Mouse (Mus musculus) cerebellum, postnatal 25 days (tissue): ENCODE results near the gene Adam10.

Source experiments
- DNase-seq, 2 experiments: peaks; one replicate each; pipeline ENCODE4 v3.0.0; 2021; ENCODE audit warnings: mixed read lengths in 2 of 2

The Adam10 gene

DNA sequence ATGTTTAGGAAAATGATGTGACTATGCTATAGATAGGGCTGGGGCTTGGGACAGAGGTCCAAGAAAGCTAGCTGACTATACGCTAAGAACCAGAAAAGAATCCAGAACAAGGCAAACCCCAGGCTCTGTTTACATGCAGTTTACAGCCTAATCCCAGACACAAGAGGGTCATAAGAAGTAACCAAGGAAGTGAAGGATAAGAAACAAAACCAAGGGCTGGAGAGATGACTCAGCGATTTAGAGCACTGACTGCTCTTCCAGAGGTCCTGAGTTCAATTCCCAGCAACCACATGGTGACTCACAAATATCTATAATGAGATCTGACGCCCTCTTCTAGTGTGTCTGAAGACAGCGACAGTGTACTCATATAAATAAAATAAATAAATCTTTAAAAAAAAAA is 3.7 kb upstream of the Adam10 start:
- DNase-seq, result no peak

DNA sequence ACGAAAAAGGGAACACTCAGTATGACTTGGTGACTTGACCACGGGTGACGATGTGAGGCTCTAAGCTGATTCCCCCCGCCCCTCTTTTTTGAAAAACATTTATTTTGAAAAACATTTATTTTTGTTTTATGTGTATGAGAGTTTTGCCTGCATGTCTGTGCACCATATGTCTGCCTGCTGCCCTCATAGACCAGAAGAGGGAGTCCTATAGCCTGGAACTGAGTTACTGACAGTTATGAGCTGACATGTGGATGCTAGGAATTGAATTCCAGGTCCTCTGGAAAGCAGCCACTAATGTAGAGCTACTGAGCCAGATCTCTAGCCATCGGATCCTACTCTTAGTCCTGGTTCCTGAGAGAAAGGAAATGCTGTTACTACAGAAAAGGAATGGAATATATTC is 2.8 kb upstream of the Adam10 start:
- no peak for DNase-seq

DNA sequence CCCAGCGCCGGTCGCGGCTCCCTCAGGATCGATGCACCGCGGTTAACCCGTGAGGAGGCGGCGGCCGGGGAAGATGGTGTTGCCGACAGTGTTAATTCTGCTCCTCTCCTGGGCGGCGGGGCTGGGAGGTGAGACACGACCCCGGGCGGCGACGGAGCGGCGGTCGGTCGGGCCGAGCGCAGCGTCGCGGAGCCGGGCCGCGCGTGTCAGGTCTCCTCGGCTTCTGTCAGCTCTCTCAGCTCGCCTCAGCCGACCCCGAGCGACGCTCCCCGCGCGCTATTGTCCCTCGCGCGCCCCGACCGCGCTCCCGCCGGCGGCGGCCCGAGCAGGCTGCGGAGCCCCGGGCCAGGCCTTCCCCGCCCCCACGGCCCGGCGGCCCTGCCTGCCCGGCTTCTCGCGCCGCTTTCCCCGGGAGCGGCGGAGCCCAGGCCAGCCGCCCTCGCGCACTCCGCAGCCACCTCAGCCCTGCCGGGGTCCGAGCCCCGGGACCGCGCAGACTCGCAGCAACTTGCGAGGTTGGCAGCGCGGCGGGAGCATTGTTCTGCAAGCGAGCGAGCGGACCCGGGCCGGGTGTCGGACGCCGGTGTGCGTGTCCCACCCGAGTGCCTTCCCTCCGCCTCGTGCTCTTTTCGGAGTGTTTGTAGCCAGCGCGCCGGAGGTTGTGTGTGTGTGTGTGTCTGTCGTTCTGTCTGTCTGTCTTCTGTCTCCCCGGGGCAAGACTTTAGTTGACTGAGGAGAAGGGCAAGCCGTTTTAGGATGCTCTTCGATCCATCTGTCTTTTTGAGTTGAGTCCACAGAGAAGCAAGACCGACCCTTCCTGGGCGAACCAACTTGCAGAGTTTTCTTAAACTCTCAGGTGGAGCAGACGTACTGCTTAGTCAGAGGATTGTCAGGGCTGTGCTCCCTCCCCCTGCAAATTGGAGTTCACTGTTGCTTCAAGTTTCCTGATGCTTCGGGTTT is 615 bp downstream of the Adam10 start:
- peak; percentile 73 to 74 for DNase-seq

DNA sequence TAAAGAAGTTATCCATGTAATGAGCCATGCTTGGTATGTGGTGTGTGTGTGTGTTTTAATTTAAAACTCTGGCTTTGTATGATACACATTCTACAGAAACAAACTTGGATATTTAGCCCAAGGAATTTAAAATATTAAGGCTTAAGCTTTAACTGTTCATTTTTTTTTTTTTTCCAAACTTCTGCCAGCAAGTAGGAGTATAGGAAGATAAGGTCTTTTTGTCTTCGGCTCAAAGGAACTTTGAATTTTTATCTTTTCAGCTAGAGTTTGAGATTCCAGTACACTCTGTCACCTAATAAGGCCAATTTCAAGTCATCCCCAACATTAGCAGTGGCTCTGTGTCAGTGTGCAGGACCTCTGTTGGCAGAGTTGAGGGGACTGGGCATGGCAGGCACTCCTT is 3.4 kb downstream of the Adam10 start:
- DNase-seq, result no peak

DNA sequence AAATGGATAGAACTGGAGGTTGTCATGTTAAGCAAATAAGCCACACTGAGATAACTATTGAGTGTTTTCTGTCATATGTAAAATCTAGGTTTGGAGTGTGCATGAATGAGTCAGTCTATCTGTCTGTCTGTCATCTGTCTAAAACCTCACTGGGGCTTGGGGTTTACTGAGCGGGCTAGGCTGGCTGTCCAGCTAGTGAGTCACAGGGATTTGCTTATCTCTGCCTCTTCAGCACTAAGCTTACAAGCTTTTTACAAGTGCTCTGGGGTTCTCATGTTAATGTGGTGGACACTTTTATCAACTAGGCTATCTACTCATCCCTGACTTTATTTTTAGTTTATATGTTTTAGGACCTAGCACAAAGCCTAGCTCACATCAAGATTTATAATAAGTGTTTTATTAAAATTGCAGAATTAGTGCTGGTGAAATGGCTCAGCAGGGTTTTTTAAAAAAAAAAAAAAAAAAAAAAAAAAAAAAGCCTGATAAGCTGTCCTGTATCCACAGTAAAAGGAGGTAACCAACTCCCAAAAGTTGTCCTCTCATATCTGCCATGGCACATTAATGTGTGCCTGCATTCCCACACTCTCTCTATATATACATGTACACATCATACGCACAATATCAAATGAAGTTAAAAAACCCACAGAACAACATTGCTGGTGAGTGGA is 9.6 kb downstream of the Adam10 start:
- DNase-seq, result no peak

DNA sequence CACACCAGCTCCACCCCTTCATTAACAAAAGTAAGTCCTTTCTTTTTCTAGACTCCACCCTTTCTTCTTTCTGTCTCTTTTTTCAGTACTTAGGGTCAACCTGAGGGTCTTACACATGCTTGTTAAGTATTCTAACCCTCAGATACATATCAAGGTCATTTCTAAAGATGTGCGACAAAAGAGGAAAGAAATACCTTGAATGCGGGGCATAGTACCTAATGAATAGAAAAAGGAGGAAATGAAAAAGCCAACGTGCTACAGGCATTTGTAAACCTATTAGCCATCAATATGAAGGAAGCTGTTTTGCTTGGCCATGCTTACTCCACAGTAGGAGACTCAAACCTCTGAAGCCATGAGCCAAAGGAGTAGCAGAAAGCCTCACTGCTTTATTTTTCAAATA is 11.1 kb downstream of the Adam10 start:
- DNase-seq, result no peak

DNA sequence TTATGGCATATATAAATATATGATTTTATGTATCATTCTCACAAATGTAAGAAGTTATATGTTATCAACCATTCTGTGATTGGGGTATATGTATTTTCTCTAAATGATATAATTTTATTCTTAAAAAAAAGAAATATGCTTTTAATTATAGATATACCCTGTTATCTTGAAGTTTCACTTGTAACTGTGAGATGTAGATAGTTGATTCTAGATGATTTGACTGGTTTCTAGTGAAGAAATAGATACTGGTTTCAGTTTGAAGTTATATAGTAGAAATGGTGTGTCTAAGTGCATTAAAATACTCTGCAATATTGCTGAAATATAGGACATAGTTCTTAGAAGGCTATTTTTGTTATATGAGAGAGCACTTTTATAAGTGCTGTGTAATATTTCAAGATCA is 11.8 kb downstream of the Adam10 start:
- no peak for DNase-seq

DNA sequence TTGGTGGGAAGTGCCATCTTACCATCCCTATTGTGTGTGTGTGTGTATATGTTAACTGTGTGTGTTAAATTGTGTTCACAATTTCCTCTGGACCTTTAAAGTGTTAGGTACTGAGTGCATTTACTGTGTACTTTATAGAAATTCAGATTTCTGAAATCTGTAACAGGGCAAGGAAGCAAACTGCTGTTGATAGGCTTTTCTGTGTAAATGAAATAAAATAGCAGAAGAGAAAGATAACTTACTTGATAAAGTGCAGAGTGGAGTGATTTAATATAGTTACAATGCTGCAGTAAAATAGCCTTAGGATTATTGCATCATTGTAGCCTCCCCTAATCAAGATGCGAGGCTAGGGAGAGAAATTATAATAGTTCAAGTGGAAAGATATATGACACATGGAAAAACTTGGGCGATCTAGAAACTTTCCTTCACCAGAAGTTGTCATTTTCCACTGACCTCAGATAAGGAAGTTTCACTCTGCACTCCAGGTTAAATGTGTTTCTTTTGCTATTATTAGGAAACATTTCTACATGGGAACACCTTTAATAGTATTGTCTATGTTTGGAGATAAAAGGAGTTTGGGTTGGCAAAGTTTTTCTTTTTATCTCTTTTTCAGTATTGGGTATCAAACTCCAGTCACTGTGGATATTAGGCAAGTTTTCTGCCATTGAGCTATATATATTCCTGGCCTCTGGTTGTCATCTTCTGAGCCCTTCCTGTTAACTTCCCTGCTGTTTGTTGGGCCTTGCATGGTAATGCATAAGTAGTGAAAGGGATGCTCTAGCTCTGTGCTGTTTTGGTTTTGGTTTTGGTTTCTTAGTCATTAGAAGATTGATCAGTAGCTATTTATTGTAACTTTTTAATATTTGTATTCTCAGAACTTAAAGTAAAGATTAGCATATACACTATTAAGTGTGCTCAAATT is 13.2 kb downstream of the Adam10 start:
- no peak for DNase-seq

DNA sequence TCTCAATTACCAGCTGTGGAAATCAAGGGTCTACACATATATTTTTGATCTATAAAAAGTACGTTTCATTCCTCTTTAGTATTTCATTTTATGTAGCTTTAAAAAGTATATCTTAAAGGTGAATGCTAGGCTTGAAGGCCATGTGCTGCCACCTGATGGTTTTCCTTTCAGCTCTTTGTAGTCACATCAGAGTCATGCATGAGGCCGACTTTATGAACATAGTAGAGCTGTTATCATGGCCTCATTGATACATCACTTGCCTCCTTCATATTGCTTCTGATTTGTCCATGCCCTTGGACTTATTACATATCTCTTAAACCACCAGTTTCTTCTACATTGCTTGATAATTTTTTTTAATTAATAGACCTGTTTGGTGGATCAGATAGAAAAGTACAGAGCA is 16.9 kb downstream of the Adam10 start:
- no peak for DNase-seq

DNA sequence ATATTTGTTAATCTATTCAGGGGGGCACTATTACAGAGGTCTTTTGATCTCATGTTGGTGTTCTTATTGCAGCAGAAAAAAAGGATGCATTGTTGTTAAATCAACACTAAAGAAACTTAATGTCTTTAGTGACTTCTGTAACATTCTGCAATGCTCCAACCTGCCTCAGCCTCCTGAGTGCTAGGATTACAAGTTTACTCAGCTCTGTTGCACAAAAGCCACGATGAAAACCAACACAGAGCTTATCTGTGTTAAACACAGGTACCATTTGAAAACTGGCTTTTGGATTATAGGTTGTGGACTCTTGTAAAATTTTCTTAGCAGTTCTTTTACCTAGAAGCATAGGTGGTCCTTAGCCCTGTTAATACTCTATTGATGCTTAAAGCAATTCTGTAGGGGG is 19.3 kb downstream of the Adam10 start:
- DNase-seq, result no peak

DNA sequence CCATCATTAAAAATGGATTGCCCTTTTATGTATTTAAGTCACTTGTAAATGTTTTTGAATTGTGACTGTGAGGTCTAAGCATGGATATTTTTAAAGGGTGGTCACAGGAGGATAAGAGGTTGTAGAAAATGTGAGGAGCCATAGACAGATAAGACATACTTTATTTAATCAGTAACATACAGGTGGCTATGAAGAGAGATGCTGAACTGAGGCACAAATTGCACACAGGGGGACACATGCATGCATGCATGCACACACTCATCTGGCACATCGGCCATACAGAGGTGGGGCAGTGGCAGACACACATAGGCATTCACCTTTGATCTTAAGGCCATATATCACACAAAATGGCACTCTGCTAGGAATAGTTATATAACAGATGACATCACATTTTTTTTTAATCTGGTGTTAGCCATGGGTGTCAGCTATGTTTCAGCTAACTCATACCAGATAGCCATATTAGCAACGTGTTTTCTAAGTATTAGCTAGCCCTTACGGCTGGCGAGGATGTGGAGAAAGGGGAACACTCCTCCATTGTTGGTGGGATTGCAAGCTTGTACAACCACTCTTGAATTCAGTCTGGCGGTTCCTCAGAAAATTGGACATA is 24.9 kb downstream of the Adam10 start:
- no peak for DNase-seq

DNA sequence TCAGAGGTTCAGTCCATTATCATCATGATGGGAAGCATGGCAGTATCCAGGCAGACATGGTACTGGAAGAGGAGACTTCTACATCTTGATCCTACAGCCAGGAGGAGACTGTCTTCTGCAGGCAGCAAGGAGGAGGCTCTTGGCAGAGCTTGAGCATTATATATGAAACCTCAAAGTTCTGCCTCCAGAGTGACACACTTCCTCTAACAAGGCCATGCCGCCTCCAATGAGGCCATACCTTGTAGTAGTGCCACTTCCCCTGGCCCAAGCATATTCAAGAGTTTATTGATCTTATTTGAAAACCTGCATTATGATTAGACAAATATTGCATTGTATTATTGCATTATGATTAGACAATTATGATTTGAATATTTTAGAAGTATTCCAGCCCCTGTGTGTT is 27.6 kb downstream of the Adam10 start:
- no peak for DNase-seq

DNA sequence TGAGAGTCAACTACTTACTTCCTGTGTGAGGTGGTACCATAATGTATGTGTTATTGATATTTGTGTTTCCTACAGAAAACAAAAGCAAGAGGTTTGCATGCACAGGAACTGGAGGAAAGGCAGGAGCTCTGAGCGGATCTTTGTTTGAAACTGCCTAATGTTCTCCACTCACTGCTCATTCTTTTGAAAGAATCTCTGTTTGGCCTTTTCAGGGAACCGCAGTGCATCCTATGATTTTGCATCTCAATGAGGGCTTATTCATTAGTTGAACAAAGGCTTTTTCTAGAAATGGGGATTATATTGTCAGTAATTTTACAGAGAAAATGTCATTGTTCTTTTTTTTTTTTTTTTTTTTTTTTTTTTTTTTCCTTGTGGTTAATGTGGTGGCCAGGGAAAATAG is 50.7 kb downstream of the Adam10 start:
- DNase-seq, result no peak

DNA sequence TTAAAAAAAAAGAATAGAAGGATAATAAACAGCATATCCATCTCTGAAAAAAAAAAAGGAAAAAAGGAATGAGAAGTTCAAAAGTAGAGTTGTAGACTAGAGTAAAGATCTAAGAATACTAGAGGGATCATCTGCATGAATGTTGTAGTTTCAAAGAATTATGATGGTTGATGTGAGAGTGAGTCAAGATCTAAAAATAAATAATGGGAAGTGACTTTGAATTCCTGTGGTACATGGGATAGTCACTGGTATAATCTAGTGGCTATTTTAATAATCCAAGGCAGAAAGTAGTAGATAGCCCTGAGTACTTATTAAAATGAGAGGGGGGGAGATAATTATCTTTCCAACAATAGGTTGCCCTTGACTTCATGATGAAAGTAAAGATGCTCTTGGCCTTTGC is 52.3 kb downstream of the Adam10 start:
- no peak for DNase-seq

DNA sequence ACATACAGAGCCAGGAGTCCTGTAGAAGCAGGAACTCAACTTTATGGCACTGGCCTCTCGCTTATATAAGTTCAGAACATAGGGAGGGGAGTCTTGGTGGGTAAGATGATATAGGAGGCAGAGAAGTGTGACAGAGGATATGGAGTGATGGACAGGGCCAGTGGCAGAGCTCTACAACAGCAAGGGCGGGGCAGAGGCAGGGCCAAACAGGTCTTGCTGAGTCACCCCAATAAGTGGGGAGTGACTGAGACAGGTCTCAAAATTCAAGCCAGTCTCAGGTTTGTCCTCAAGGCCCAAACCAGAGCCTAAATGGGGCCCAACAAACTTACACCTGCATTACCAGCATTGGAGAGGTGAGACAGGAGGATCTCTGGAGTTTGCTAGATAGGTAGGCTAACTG is 54.4 kb downstream of the Adam10 start:
- DNase-seq, result no peak

DNA sequence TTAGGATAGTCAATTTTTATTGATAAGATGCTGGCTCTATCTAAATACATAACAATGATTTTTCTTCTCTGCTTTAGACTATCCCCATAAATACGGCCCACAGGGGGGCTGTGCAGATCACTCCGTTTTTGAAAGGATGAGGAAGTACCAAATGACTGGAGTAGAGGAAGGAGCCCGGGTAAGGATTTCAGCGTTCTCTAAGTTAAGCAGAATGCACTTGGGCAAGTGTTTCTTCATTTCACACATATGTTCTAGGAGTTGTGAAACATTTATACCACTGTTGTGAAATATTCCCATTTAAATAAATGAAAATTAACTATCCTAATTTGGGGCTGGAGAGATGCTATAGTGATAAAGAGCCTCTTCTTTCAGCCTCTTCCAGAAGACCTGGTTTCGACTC is 61.2 kb downstream of the Adam10 start:
- DNase-seq, result no peak

DNA sequence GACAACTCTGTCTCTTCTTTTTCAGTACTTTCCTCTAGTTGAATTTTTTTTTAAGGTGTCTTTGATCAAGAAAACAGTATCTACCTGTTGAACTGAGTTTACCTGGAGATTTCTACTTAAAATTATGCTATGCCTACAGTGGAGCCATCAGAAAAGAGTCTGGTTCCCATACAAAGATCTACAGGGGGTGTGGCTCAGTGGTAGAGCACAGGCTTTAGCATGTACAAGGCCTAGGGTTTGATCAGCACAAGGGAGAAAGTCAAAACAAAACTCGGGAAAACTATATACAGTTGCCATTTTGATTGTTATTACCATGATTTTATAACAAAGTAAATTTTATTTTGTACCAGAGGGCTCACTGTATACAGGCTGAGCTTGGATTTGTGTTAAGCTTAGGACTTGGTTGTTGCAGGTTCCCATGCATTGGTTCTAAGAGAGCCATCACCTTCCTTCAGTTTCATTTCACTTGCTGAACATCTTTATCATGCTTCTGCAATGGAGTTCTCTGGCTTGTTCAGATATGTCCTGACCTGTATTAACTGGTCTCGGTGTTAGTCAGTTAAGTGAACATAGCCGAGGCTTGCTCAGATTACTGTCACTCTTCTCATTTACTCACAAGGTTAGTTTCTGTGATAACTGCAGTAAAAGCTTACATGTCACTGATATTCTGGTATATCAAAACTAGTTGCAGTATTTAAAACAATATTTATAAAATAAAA is 72.9 kb downstream of the Adam10 start:
- no peak for DNase-seq

DNA sequence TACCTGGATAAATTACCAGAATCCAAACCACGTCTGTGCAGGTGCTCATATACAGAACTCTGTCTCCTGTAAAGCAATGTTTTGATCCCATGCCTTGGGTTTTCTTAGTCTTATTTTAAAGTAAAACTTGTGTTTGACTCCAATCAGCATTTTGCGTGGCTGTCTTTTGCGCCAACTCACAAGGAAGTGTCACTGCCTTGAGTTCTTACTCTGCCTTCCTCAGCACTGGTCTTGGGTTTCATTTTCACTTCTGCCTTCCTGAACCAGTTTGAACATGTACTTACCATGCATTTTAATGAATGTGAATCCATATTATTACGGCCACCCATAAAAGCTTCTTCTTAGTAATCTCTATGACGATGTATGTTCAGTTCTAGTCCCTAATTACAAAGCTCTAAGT is 82.2 kb downstream of the Adam10 start:
- no peak for DNase-seq

DNA sequence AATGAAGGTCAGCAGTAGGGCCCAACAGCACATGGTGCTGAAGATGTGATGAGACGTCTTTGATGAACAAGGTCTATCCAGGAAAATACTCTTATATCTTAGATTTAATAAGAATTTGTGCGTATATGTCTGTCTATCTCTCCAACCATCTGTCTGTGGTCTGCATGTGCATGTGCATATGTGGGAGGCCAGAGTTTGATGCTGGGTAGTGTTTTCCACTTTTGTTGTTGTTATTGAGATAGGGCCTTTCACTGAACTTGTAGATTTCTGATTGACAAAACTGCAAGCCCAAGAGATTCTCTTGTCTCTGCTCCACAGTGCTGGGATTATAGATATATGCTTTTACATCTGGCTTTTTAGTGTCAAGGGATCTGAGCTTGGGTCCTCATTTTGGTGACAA is 96.7 kb downstream of the Adam10 start:
- no peak for DNase-seq

DNA sequence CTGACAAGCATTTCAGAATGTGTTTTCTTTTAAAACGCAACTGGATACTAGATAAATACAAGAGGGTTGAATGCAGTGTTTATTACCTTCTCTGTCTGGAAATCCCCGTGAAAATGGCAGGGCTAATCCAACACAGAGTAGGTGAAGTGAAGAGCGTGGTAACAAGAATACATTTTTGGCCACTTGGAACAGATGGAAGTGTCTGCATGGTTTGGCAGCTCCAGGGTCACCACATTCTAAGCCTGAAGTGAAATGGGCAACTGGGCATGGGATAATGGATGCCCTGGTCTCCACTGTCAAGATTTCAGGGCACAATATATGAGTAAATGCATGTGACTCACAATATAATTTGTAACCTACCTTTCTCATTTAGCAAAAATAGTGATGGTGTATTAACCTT is 103.4 kb downstream of the Adam10 start:
- DNase-seq, result peak; percentile 46 to 55

DNA sequence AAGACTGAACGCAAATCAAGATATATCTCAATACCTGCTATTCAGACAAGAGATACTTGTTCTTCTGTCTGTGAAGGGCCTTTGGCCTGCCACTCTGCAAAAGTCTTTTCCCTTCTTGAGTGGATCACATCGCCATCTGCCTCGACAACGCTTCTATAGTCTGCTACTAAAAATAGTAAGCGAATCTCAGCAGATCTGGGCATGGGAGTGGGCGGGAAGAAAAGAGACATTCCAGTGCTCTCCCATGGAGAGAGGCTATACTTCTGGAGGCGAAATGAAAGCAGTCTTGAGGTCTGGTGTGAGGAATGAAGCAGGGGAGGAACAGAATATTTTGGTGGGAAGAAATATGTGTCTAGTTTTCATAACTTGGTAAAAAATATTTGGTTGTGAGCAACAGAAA is 109.9 kb downstream of the Adam10 start:
- DNase-seq, result no peak

DNA sequence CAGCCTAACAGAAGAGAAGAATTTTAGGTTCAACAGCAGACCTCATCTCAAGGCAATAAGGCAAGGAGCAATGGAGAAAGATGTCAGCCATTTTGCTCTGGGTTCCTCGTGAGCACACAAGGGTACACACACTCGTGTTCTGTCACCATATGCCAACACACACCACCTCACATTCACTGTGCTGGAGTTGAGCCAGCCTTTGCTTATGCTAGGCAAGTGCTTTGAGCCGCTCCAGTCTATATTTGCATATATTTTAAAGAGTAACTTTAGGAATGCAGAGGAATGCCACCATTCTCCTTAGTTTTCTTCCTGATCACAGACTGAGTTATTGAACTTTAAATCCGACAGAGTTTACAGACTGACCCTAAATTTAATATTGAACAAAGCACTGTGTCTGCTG is 111.8 kb downstream of the Adam10 start:
- no peak for DNase-seq
